Mouse (Mus musculus) embryonic facial prominence, embryonic 10.5 days (tissue): ENCODE measurements at regions not wholly inside any gene's neighbourhood (a gene's known extent, or its start where the extent isn't known, plus 50 kb on each side); places are given as distances from the start of the nearest gene placed in this dataset.

Experiments used
- DNase-seq: peaks from one replicate; pipeline ENCODE4 v3.0.0-alpha.2; 2017; ENCODE audit warnings: low spot score
- H3K27ac ChIP-seq: fragments of 300-500 bp; sonication (generic); replicated peaks from 2 replicates; pipeline ENCODE4 v1.5.1; 2016; ENCODE audit warnings: mild to moderate bottlenecking
- H3K27me3 ChIP-seq: fragments of 300-500 bp; sonication (generic); replicated peaks from 2 replicates; pipeline ENCODE4 v1.6.1; 2016; ENCODE audit warnings: low read depth, mild to moderate bottlenecking; ENCODE audit not compliant: poor library complexity, severe bottlenecking
- H3K36me3 ChIP-seq: fragments of 300-500 bp; sonication (generic); replicated peaks from 2 replicates; pipeline ENCODE4 v1.6.1; 2016; ENCODE audit warnings: mild to moderate bottlenecking, moderate library complexity
- H3K4me1 ChIP-seq: fragments of 300-500 bp; sonication (generic); 2 replicates; pipeline ENCODE4 v1.6.1; 2016
- H3K4me3 ChIP-seq: fragments of 300-500 bp; sonication (generic); 2 replicates; pipeline ENCODE4 v1.5.1; 2016; ENCODE audit warnings: mild to moderate bottlenecking, moderate library complexity
- H3K9me3 ChIP-seq: fragments of 300-500 bp; sonication (generic); 2 replicates; pipeline ENCODE4 v1.6.1; 2016; ENCODE audit warnings: mild to moderate bottlenecking
- WGBS: fragments of 180-500 bp; shearing (Covaris S2); methylation state at CpG from one replicate; pipeline ENCODE4 v1.1.7; 2016; 5-methylcytosine and 5-hydroxymethylcytosine counted together

GRCm38 (mm10) chr1:163576411-163576810, 148.6 kb downstream of the Mettl11b start:
- Histone ChIP-seq H3K4me3 (no peak overlapping the region), H3K27ac (no peak overlapping the region), H3K9me3 (no peaks in the 10 kb centered on the region), H3K27me3 (no peaks in the 10 kb centered on the region), H3K36me3 (no peaks in the 10 kb centered on the region), H3K4me1 (peaks cover 28% of the 10 kb centered on the region)
- DNase-seq = no peak
- WGBS = 86% methylated on average over 4 of the region's 4 CpGs

DNA sequence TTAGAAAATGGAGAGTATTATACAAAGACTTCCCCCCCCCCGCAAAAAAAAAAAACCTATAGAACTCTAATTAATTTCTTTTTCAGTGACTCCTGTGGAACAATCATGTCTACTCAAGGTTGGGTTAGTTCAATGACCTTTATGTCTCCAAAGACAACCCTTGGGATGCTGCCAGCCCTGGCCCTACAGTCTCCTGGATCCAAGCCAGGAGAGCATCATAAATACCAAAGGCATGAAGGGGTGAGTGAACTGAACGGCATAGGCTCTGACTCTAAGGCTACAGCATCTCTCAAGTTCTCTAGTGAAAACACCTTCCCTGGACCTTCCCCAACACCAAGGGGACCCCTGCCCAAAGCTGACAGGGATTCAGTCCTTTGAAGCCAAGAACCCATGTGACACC, 149.4 kb downstream of the Mettl11b start:
- H3K27ac ChIP-seq = no peak overlapping the region
- no peaks in the 10 kb centered on the region for H3K9me3 ChIP-seq
- no peak overlapping the region for H3K4me3 ChIP-seq
- DNase-seq = no peak
- 92% methylated on average over 2 of the region's 2 CpGs for WGBS
- H3K36me3 ChIP-seq = no peaks in the 10 kb centered on the region
- no peaks in the 10 kb centered on the region for H3K27me3 ChIP-seq
- peaks cover 36% of the 10 kb centered on the region for H3K4me1 ChIP-seq

- H3K27ac ChIP-seq = peak overlapping the region; percentile 74
- WGBS = 46% methylated on average over 16 of the region's 16 CpGs
- peak; percentile 80 for DNase-seq
- H3K9me3 ChIP-seq = no peaks in the 10 kb centered on the region
- H3K4me1 ChIP-seq = peaks cover 39% of the 10 kb centered on the region
- 0 out of 2 replicates have a peak overlapping the region, but pooled peaks have one; percentile 11 for H3K4me3 ChIP-seq
- no peaks in the 10 kb centered on the region for H3K27me3 ChIP-seq
- H3K36me3 ChIP-seq = no peaks in the 10 kb centered on the region
These were observed 150.4 kb downstream of the Mettl11b start for GRCm38 (mm10) chr1:163574409-163575161.

GRCm38 (mm10) chr1:163573533-163573932, 151.5 kb downstream of the Mettl11b start:
- peaks cover 48% of the 10 kb centered on the region for H3K4me1 ChIP-seq
- 100% methylated on average over 1 of the region's 1 CpGs for WGBS
- H3K4me3 ChIP-seq = no peak overlapping the region
- peak overlapping the region; percentile 74 for H3K27ac ChIP-seq
- H3K36me3 ChIP-seq = no peaks in the 10 kb centered on the region
- no peaks in the 10 kb centered on the region for H3K27me3 ChIP-seq
- DNase-seq = no peak
- no peaks in the 10 kb centered on the region for H3K9me3 ChIP-seq

GRCm38 (mm10) chr1:163563791-163564190, 160.3 kb upstream of the Gorab start:
- no peaks in the 10 kb centered on the region for H3K36me3 ChIP-seq
- 74% methylated on average over 1 of the region's 1 CpGs for WGBS

GRCm38 (mm10) chr1:163563064-163563463, 159.6 kb upstream of the Gorab start:
- WGBS = 88% methylated on average over 2 of the region's 2 CpGs
- DNase-seq = no peak
- H3K27ac ChIP-seq = no peak overlapping the region

More at GRCm38 (mm10) chr1:163563791-163564190, 160.3 kb upstream of the Gorab start:
- H3K4me1 ChIP-seq = peaks cover 12% of the 10 kb centered on the region
- H3K27me3 ChIP-seq = no peaks in the 10 kb centered on the region
- no peak for DNase-seq
- no peaks in the 10 kb centered on the region for H3K9me3 ChIP-seq
- H3K27ac ChIP-seq = no peak overlapping the region
- H3K4me3 ChIP-seq = no peak overlapping the region

GRCm38 (mm10) chr1:163562166-163562733, 158.8 kb upstream of the Gorab start:
- WGBS = 72% methylated on average over 4 of the region's 4 CpGs
- Histone ChIP-seq H3K36me3 (no peaks in the 10 kb centered on the region), H3K27me3 (no peaks in the 10 kb centered on the region), H3K4me3 (no peak overlapping the region), H3K27ac (no peak overlapping the region), H3K4me1 (peaks cover 8% of the 10 kb centered on the region), H3K9me3 (no peaks in the 10 kb centered on the region)
- DNase-seq = no peak

More at GRCm38 (mm10) chr1:163563064-163563463, 159.6 kb upstream of the Gorab start:
- Histone ChIP-seq H3K36me3 (no peaks in the 10 kb centered on the region), H3K9me3 (no peaks in the 10 kb centered on the region), H3K4me3 (no peak overlapping the region), H3K4me1 (peaks cover 8% of the 10 kb centered on the region), H3K27me3 (no peaks in the 10 kb centered on the region)

GRCm38 (mm10) chr1:163561016-163561415, 157.5 kb upstream of the Gorab start:
- Histone ChIP-seq H3K27me3 (no peaks in the 10 kb centered on the region), H3K27ac (no peak overlapping the region), H3K4me1 (peaks cover 10% of the 10 kb centered on the region), H3K36me3 (no peaks in the 10 kb centered on the region), H3K4me3 (no peak overlapping the region), H3K9me3 (no peaks in the 10 kb centered on the region)
- 70% methylated on average over 5 of the region's 5 CpGs for WGBS
- DNase-seq = no peak

DNA sequence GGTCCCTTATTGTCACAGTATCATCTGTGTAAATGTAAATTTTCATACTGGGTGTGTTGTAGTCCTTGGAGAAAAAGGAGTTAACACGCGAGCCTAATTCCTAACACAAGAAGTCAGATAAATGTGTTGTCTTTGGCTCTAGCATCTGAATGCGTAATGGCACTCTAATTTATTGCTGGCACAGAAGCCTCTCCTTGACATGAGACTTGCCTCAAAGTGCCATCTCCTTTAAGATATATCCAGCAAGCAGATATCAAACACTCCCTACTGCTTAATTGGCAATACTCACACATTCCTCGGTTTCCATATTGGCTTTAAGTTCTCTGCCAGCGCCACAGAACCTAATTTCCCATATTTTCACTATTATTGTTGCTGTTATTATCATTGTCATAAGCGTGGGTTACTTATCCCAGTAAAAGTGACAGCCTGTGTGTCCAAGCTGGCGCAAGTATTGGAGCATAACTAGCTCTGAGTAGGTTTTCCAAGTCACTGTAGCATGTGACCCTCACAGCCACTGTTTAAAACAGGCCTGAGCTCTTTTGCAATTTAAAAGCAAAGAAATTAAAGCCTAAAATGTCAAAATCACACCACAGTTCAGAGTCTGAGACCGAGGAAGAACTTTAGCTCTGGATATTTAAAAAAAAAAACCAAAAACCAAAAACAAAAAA, 156.9 kb upstream of the Gorab start:
- no peaks in the 10 kb centered on the region for H3K27me3 ChIP-seq
- 91% methylated on average over 8 of the region's 8 CpGs for WGBS
- H3K9me3 ChIP-seq = no peaks in the 10 kb centered on the region
- no peak for DNase-seq
- no peak overlapping the region for H3K27ac ChIP-seq
- H3K36me3 ChIP-seq = no peaks in the 10 kb centered on the region
- H3K4me3 ChIP-seq = no peak overlapping the region
- peaks cover 10% of the 10 kb centered on the region for H3K4me1 ChIP-seq

DNA sequence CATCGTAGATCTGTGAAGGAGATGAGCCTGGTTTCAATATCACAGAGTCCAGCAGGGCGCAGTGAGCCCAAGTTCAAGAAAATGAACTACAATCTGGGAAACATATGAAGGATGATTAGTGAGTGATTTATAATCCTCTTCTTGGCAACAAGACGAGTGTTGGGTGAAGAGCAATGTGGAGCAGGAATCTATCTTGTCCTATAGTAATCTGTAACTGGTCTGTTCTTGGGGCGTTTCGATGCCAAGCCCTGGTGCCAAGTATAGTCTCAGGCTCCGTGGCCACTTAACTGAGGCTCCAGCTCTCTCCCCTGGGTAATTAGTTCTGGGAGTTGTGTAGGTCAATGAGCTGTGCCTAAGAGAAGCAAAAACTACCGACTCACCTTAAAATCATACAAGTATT, 154.4 kb upstream of the Gorab start:
- H3K9me3 ChIP-seq = no peaks in the 10 kb centered on the region
- H3K4me1 ChIP-seq = peaks cover 10% of the 10 kb centered on the region
- no peaks in the 10 kb centered on the region for H3K36me3 ChIP-seq
- H3K27ac ChIP-seq = no peak overlapping the region
- H3K27me3 ChIP-seq = no peaks in the 10 kb centered on the region
- DNase-seq = no peak
- H3K4me3 ChIP-seq = no peak overlapping the region
- whole genome bisulfite sequencing = 92% methylated on average over 7 of the region's 7 CpGs

DNA sequence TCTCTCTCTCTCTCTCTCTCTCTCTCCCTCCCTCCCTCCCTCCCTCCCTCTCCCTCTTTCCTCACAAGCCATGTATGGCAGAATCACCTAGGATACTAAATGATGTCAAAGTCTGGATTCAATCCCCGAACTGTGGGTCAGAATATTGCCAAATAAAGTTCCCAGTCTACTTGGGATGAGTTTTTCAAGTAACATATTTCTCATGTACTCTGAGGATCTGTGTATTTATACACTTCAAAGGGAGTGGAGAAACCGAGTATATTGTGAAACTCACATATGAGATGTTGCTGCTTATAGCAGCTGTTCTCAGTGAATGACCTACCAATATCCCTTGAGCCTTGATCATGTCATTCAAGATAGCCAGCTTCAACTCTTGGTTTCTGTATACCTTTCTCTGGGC, 151.7 kb upstream of the Gorab start:
- H3K4me1 ChIP-seq = 0 out of 2 replicates have a peak, but pooled peaks cover 2% of the 10 kb centered on the region
- H3K9me3 ChIP-seq = no peaks in the 10 kb centered on the region
- no peak overlapping the region for H3K4me3 ChIP-seq
- no peaks in the 10 kb centered on the region for H3K36me3 ChIP-seq
- no peak for DNase-seq
- H3K27me3 ChIP-seq = no peaks in the 10 kb centered on the region
- H3K27ac ChIP-seq = no peak overlapping the region
- WGBS = 83% methylated on average over 2 of the region's 2 CpGs

- WGBS = 85% methylated on average over 8 of the region's 8 CpGs
- DNase-seq = no peak
- Histone ChIP-seq H3K4me3 (no peak overlapping the region), H3K4me1 (peaks cover 7% of the 10 kb centered on the region), H3K9me3 (no peaks in the 10 kb centered on the region), H3K36me3 (no peaks in the 10 kb centered on the region), H3K27me3 (no peaks in the 10 kb centered on the region), H3K27ac (no peak overlapping the region)
These were observed 135.5 kb upstream of the Gorab start for GRCm38 (mm10) chr1:163538776-163539492.
